Mouse (Mus musculus): ENCODE data around the gene Sertad2. TPM values are rescaled to one million over a fixed set of nuclear protein-coding genes. Genes with fewer than 3 reads are reported as not detected.

Gene Sertad2
- total RNA-seq, 2 experiments from 2014 or later: 20.1 to 23.6 TPM

DNA sequence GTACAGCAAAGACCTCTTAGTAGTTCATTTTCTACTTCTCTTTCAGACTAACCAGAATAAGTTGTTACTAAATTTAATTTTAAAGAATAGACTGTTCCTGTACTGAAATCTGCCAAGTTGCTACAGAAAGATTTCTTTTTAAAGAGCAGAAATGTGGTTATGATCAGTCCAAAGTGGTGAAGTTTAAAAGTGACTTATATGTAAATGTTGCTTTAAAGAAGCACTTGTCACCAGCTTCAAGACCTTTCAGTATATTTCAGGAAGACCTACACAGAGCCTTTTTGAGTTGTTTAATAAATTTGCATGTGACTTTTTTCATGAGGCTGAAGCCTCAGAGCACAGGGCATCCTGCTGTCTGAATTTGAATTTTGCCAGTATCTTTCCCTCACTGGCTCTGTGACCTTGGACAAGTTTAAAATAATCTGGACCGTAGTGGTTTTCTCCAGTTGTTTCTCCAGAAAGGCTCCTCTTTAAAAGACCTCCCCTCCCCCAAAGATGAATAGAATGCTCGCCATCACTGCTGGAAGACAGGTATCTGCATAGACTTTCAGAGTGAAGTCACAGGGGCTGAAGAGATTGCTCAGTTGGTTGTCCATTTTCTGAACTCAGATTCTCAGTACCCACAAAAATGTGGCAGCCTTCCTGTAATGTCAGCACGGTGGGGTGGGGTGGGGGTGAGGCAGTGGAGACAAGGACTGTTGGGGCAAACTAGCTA is 1.9 kb downstream of the Sertad2 start:
- no peak for DNase-seq (ENCODE audit: low spot score in 2 of 2)

GRCm38 (mm10) chr11:20549481-20549880 is 6.4 kb downstream of the Sertad2 start:
- DNase-seq (ENCODE audit: low spot score in 2 of 2): no peak

- no peak for DNase-seq (ENCODE audit: low spot score in 2 of 2)
Measured at GRCm38 (mm10) chr11:20550196-20550595, 7.1 kb downstream of the Sertad2 start.

- DNase-seq (ENCODE audit: low spot score in 2 of 2): no peak
Measured at GRCm38 (mm10) chr11:20552059-20552458, 9.0 kb downstream of the Sertad2 start.

DNA sequence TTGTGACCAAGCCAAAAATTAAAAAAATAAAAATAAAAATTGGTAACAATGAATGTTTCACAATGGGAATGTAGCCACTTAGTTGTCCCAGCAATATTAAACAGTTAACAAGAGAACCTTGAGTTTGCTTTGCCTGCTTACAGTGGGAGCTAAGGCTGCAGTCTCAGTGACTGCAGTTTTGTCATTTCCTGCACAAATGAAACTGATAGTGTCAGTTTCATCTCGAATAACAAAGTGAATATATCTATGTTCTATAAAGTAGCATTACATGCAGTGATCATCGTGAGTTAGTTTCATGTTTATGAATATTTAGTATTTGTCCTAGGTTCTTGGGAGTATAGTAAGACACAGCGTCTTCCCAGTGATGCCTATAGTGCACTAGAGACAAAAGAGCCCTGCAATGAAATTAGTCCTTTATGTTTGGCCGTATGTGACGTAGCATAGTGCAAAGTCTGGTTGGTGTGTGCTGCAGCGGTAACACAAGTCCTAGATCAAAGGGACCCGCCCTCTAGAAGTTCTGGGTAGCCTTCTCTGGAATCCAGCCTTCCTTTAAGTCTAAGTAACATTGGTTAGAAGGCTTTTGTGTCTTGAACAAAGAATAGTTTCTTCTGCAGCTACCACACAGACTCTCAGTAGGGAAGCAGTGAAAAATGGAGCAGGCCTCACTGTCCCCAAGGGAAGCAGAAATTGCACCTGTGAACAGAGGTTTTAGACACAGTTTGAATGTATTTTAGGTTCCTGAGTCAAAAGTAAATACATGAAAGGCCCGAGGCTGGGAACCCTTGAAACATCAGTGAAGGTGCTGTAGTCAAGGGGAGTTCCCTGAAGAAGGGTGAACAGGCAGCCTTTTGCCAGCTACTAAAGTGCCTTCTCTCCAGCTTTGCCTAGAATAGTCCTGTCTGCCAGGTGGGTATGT is 10.0 kb downstream of the Sertad2 start:
- no peak for DNase-seq (ENCODE audit: low spot score in 2 of 2)

- no peak for DNase-seq (ENCODE audit: low spot score in 2 of 2)
Measured at GRCm38 (mm10) chr11:20555651-20556050, 12.6 kb downstream of the Sertad2 start.

GRCm38 (mm10) chr11:20556163-20556911 is 13.3 kb downstream of the Sertad2 start:
- no peak for DNase-seq (ENCODE audit: low spot score in 2 of 2)

DNA sequence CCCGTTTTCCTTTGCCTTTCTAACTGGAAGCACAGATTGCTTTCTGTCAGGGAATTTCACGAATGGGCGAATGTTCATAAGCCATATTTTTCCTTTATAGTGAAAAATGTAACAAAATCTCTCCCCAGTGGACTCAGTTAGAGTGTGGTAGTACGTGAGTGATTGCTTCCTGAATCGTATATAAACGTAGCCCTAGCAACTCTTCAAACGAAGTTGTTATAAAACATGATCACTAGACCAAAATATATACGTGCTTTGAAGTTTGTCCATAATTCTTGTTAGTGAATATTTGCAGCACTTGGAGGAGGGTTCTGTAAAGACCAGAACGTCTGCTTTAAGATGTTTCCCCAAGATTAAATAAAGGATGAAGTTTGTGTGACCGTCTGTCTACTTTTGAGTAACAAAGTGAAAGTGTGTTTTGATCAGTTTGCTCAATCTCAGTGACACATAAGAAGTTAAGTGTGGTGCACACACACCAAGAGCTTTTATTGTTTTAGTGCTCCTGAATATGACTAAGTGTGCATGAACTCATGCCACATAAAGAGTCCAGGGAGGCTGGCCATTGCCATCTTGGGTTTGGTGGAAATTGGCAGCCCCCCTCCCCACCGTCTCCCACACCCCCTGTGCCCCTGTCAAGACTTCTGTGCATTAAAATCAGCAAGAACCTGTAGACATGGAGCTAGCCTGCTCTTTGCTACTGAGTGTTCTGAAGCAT is 16.3 kb downstream of the Sertad2 start:
- no peak for DNase-seq (ENCODE audit: low spot score in 2 of 2)

DNA sequence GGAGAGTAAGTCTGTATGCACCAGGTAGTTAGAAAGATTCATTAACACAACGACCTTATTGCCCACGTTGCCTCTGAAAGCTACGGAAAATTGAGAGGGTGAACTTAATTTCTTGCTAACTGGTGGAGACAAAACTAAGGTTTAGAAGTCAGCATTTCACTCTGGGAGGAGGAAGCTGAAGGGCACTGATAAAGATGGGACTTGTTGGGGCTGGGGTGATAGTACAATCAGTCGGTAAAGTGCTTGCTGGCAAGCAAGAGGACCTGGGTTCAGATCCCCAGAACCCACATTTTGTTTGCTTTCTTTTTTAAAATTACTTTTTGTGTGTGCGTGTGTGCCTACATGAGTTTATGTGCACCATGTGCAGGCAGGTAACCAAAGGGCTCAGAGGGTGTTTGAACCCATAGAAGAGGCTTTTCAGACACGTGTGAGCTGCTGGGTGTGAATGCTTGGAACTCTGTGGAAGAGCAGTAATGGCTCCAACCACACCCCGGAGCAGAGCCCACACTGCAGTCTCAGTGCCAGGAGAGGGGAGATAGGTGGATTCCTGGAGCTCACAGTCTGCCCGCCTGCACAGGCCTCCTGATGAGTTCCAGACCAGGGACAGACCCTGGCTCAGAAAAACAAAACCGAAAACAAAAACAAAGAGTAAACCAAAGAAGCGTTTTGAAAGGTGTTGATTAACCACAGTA is 17.0 kb downstream of the Sertad2 start:
- DNase-seq (ENCODE audit: low spot score in 2 of 2): no peak

DNA sequence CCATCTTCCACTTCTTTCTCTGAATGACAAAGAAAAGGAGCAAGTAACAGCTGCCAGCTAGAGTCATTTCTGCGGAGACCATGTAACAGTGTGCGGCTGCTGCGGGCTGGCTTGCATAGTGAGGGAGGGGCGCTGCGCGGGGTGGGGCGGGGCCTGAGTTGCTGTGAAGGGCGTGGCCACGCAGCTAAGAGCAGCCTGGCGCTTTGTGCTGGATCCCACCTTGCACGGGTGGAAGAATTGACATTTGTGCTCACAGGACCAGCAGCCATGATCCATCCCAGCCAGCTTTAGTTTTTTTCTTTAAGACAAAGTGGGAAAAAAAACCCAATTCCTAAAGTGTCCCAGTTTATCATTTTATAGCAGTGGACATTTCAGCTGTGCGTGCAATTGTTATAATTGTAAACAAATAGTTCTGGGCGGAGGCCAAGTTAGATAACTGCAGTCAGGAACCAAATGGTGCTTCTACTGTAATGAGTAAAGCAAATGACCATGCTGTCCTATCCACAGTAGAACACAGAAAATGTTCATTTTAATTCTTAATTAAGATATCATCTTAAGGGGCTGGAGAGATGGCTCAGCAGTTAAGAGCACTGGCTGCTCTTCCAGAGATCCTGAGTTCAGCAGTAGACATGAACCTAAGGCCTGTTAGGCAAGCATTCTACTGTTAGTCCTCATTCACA is 18.4 kb downstream of the Sertad2 start:
- no peak for DNase-seq (ENCODE audit: low spot score in 2 of 2)

DNA sequence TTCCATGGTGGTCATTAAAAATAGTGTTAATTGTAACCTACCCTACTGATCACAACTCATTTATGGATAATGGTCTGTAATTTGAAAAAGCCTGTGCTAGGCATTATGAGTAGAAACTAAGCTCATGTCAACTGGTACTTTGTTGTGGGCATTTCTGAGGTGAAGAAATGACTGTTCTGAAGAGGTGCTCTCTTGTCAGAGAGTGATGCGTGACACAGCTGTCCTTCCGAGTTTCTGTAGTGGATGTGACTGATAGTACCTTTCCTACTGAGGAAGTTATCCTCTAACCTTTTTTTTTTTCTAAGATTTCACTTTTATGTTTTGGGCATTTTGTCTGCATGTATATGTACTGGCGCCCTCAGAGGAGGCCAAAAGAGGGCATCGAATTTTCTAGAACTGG is 22.0 kb downstream of the Sertad2 start:
- no peak for DNase-seq (ENCODE audit: low spot score in 2 of 2)

- DNase-seq (ENCODE audit: low spot score in 2 of 2): peak; percentile 54 to 75
Measured at GRCm38 (mm10) chr11:20571702-20572413, 28.8 kb downstream of the Sertad2 start.

GRCm38 (mm10) chr11:20576046-20576635 is 33.1 kb downstream of the Sertad2 start:
- no peak for DNase-seq (ENCODE audit: low spot score in 2 of 2)

GRCm38 (mm10) chr11:20582758-20583157 is 39.7 kb downstream of the Sertad2 start:
- no peak for DNase-seq (ENCODE audit: low spot score in 2 of 2)

GRCm38 (mm10) chr11:20585297-20585696 is 42.2 kb downstream of the Sertad2 start:
- DNase-seq (ENCODE audit: low spot score in 2 of 2): no peak

GRCm38 (mm10) chr11:20586180-20586579 is 43.1 kb downstream of the Sertad2 start:
- DNase-seq (ENCODE audit: low spot score in 2 of 2): no peak

DNA sequence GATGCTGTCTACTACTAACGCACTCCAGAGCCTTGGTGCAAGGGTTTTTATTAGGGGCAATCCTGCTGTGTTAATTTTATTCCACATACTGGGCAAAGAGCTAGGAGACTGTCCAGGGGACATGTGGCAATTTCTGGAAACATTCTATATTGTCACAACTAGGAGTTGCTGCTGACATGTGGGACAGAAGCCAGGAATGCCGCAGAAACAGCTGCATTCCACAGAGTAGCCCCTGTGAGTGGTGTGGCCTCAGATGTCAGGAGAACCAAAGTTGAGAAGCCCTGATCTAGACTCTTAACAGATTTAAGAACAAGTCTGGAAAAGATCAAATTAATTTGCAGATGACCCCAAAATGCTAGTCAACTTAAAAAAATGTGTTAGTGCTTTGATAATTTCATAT is 46.3 kb downstream of the Sertad2 start:
- no peak for DNase-seq (ENCODE audit: low spot score in 2 of 2)

GRCm38 (mm10) chr11:20592010-20592409 is 49.0 kb downstream of the Sertad2 start:
- DNase-seq (ENCODE audit: low spot score in 2 of 2): no peak

Measured in left cerebral cortex, adult 18-20 months (tissue).